Mouse (Mus musculus): ENCODE data around the gene Zbtb11. TPM values are rescaled to one million over a fixed set of nuclear protein-coding genes. Genes with fewer than 3 reads are reported as not detected.

The Zbtb11 gene
- total and polyA plus RNA-seq, 3 experiments, result 12.5 to 19.0 TPM; not detected in 1

- DNase-seq (ENCODE audit: low read depth, low spot score), result no peak
- no peak for TF ChIP-seq ZNF384 (IDR thresholded peaks at IDR 0.05; ENCODE audit: low read depth, low read length)
- TF ChIP-seq CTCF (IDR thresholded peaks at IDR 0.05 in 2 of 3, conservative IDR thresholded peaks at IDR 0.05 in 1 of 3; ENCODE audit: control insufficient read depth in 1 of 3, insufficient read depth in 1 of 3, low read depth in 2 of 3, low read length in 3 of 3, poor library complexity in 1 of 3, severe bottlenecking in 1 of 3), result no peak
- TF ChIP-seq ZMIZ1 (IDR thresholded peaks at IDR 0.05; ENCODE audit: low read depth, low read length), result no peak
- TF ChIP-seq ZKSCAN1 (IDR thresholded peaks at IDR 0.05; ENCODE audit: low read depth, low read length), result no peak
- no peak for TF ChIP-seq MAX (IDR thresholded peaks at IDR 0.05; ENCODE audit: low read length)
- no peak for TF ChIP-seq POLR2AphosphoS5 (IDR thresholded peaks at IDR 0.05; ENCODE audit: borderline replicate concordance, low read depth, low read length)
- no peak for TF ChIP-seq UBTF (IDR thresholded peaks at IDR 0.05; ENCODE audit: borderline replicate concordance, insufficient read depth, low read depth, low read length)
- no peak for TF ChIP-seq USF1 (IDR thresholded peaks at IDR 0.05; ENCODE audit: low read depth, low read length)
- TF ChIP-seq MXI1 (IDR thresholded peaks at IDR 0.05; ENCODE audit: low read depth, low read length), result no peak
- no peak for TF ChIP-seq E2F4 (IDR thresholded peaks at IDR 0.05; ENCODE audit: borderline replicate concordance, low read depth, low read length)
- TF ChIP-seq NELFE (IDR thresholded peaks at IDR 0.05; ENCODE audit: low read depth, low read length), result no peak
- TF ChIP-seq MYB (IDR thresholded peaks at IDR 0.05; ENCODE audit: low read depth, low read length), result no peak
- TF ChIP-seq CHD2 (IDR thresholded peaks at IDR 0.05; ENCODE audit: low read length), result no peak
- no peak for TF ChIP-seq GABPA (IDR thresholded peaks at IDR 0.05; ENCODE audit: low read depth, low read length)
- no peak for TF ChIP-seq RAD21 (IDR thresholded peaks at IDR 0.05; ENCODE audit: low read depth, low read length)
- no peak for TF ChIP-seq BHLHE40 (IDR thresholded peaks at IDR 0.05; ENCODE audit: borderline replicate concordance, low read depth, low read length)
- no peak for TF ChIP-seq TAL1 (IDR thresholded peaks at IDR 0.05; ENCODE audit: low read length)
- no peak for TF ChIP-seq MAFK (IDR thresholded peaks at IDR 0.05; ENCODE audit: borderline replicate concordance, low read depth, low read length)
- TF ChIP-seq TCF12 (IDR thresholded peaks at IDR 0.05; ENCODE audit: low read depth, low read length), result no peak
- TF ChIP-seq GATA1 (IDR thresholded peaks at IDR 0.05; ENCODE audit: low read depth, low read length), result no peak
- Histone ChIP-seq H3K9ac (ENCODE audit: control insufficient read depth, low read depth, low read length, poor library complexity, severe bottlenecking) (no peak overlapping the region), H3K27ac (ENCODE audit: control insufficient read depth, low read depth, low read length) (no peak overlapping the region), H3K79me2 (ENCODE audit: control insufficient read depth, insufficient read depth, low read length, poor library complexity) (peaks cover 3% of the 10 kb centered on the region; the same call in 1 of the 2 replicates), H3K27me3 (ENCODE audit: control insufficient read depth in 1 of 2, insufficient read depth in 2 of 2, low read length in 2 of 2) (no peaks in the 10 kb centered on the region), H3K36me3 (ENCODE audit: control insufficient read depth in 1 of 2, insufficient read depth in 2 of 2, low read length in 2 of 2) (peaks cover 0 to 5% of the 10 kb centered on the region in 2 experiments; a peak in 1 of 4 replicates), H3K4me3 (ENCODE audit: control insufficient read depth in 1 of 2, insufficient read depth in 1 of 2, low read depth in 2 of 2, low read length in 2 of 2) (no peak overlapping the region), H3K4me1 (ENCODE audit: control insufficient read depth in 1 of 2, insufficient read depth in 2 of 2, low read length in 2 of 2) (peaks cover 0 to 4% of the 10 kb centered on the region in 2 experiments; a peak in 1 of 4 replicates), H3K9me3 (replicated peaks; ENCODE audit: insufficient read depth, low read length) (no peaks in the 10 kb centered on the region)
Measured at GRCm38 (mm10) chr16:55938761-55939160, 34.9 kb upstream of the Zbtb11 start.

DNA sequence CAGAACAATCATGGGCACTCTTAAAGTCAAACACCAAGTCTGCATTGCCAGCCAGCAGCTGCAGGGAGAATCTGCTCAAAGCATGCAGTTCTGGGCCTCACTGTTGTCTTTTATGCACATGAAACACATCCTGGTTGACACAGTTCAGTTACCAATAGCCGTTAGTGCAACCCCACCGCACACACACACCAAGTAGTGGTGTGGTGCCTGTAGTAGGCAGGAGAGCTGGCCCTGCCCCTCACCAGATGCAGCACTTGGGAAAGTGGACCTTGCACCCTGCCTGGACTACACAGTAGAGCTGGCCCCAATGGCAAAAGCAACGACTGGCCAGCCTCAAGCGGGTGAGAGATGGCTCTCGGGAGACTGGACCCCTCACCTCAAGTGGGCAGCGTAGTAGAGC is 34.0 kb upstream of the Zbtb11 start:
- Histone ChIP-seq H3K9me3 (replicated peaks; ENCODE audit: insufficient read depth, low read length) (no peaks in the 10 kb centered on the region), H3K27ac (ENCODE audit: control insufficient read depth, low read depth, low read length) (no peak overlapping the region), H3K4me3 (ENCODE audit: control insufficient read depth in 1 of 2, insufficient read depth in 1 of 2, low read depth in 2 of 2, low read length in 2 of 2) (no peak overlapping the region), H3K9ac (ENCODE audit: control insufficient read depth, low read depth, low read length, poor library complexity, severe bottlenecking) (no peak overlapping the region), H3K36me3 (ENCODE audit: control insufficient read depth in 1 of 2, insufficient read depth in 2 of 2, low read length in 2 of 2) (peaks cover 0 to 5% of the 10 kb centered on the region in 2 experiments; a peak in 1 of 4 replicates), H3K27me3 (ENCODE audit: control insufficient read depth in 1 of 2, insufficient read depth in 2 of 2, low read length in 2 of 2) (no peaks in the 10 kb centered on the region), H3K4me1 (ENCODE audit: control insufficient read depth in 1 of 2, insufficient read depth in 2 of 2, low read length in 2 of 2) (peaks cover 0 to 4% of the 10 kb centered on the region in 2 experiments; a peak in 1 of 4 replicates), H3K79me2 (ENCODE audit: control insufficient read depth, insufficient read depth, low read length, poor library complexity) (no peaks in the 10 kb centered on the region)
- no peak for DNase-seq (ENCODE audit: low read depth, low spot score)
- TF ChIP-seq E2F4 (IDR thresholded peaks at IDR 0.05; ENCODE audit: borderline replicate concordance, low read depth, low read length) (no peak), MXI1 (IDR thresholded peaks at IDR 0.05; ENCODE audit: low read depth, low read length) (no peak), POLR2AphosphoS5 (IDR thresholded peaks at IDR 0.05; ENCODE audit: borderline replicate concordance, low read depth, low read length) (no peak), KAT2A (conservative IDR thresholded peaks at IDR 0.05; ENCODE audit: low read depth, low read length) (no peak), ETS1 (IDR thresholded peaks at IDR 0.05; ENCODE audit: low read depth, low read length) (no peak), MEF2A (IDR thresholded peaks at IDR 0.05; ENCODE audit: extremely low read depth, insufficient replicate concordance, low read depth, low read length, poor library complexity, severe bottlenecking) (no peak), GABPA (IDR thresholded peaks at IDR 0.05; ENCODE audit: low read depth, low read length) (no peak), CTCF (IDR thresholded peaks at IDR 0.05 in 2 of 3, conservative IDR thresholded peaks at IDR 0.05 in 1 of 3; ENCODE audit: control insufficient read depth in 1 of 3, insufficient read depth in 1 of 3, low read depth in 2 of 3, low read length in 3 of 3, poor library complexity in 1 of 3, severe bottlenecking in 1 of 3) (no peak), ZC3H11A (IDR thresholded peaks at IDR 0.05; ENCODE audit: low read depth, low read length) (no peak), TAL1 (IDR thresholded peaks at IDR 0.05; ENCODE audit: low read length) (no peak), RAD21 (IDR thresholded peaks at IDR 0.05; ENCODE audit: low read depth, low read length) (no peak), ELF1 (IDR thresholded peaks at IDR 0.05; ENCODE audit: low read depth, low read length) (no peak), USF2 (IDR thresholded peaks at IDR 0.05; ENCODE audit: borderline replicate concordance in 1 of 2, insufficient read depth in 1 of 2, low read depth in 1 of 2, low read length in 2 of 2) (no peak), CHD2 (IDR thresholded peaks at IDR 0.05; ENCODE audit: low read length) (no peak), EP300 (IDR thresholded peaks at IDR 0.05; ENCODE audit: low read depth in 1 of 2, low read length in 2 of 2) (no peak), ZKSCAN1 (IDR thresholded peaks at IDR 0.05; ENCODE audit: low read depth, low read length) (no peak), ZMIZ1 (IDR thresholded peaks at IDR 0.05; ENCODE audit: low read depth, low read length) (no peak), MAFK (IDR thresholded peaks at IDR 0.05; ENCODE audit: borderline replicate concordance, low read depth, low read length) (no peak), POLR2A (IDR thresholded peaks at IDR 0.05; ENCODE audit: control insufficient read depth in 1 of 2, insufficient read depth in 1 of 2, low read depth in 1 of 2, low read length in 2 of 2, poor library complexity in 1 of 2) (no peak)

All from MEL (cell line).